Mouse (Mus musculus) heart, adult 2 months (tissue): ENCODE measurements around the gene Kdm4b.

Experiments
- CTCF ChIP-seq: fragments of 200-600 bp; IDR thresholded peaks from 2 replicates; pipeline ENCODE4 v1.8.1; 2022; ENCODE audit warnings: antibody characterized with exemption, mild to moderate bottlenecking, moderate library complexity
- EP300 ChIP-seq: fragments of 200-500 bp; IDR thresholded peaks from 2 replicates; pipeline ENCODE4 v1.6.1; 2011; ENCODE audit warnings: low read depth, low read length, control low read depth; ENCODE audit not compliant: insufficient read depth
- POLR2A ChIP-seq: fragments of 200-500 bp; IDR thresholded peaks from 2 replicates; pipeline ENCODE4 v1.6.1; 2011; ENCODE audit warnings: mild to moderate bottlenecking, low read depth, low read length, control low read depth; ENCODE audit not compliant: insufficient read depth

DNA sequence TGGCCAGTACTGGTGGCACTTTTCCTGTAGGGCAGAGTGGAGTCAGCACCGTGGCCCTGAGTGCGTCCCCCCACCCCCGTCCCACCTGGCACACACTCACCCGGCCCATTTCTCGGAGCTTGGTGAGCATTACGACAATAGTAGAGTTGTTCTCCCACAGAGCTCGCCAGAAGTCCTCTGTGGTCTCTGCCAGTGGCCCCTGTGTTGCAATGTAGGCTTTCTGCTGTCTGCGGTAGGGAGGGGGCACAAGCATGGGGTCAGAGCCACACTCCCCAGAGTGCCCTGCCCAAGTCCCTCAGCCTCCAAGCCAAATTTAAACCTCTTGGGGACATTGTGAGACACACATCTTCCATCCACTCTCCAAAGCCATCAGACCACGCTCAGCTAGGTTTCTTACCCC, 88.9 kb downstream of the Kdm4b start:
- no peak for TF ChIP-seq EP300
- TF ChIP-seq CTCF: no peak
- no peak for TF ChIP-seq POLR2A
